Mouse (Mus musculus): ENCODE data around the gene Ifna5.

GRCm38 (mm10) chr4:88880101-88880500, 44.8 kb downstream of the Ifna5 start, which contains the start of gene Ifne:
- no peak for TF ChIP-seq CTCF (IDR thresholded peaks at IDR 0.05; ENCODE audit: insufficient read depth, low read depth, low read length)
- no peak for TF ChIP-seq POLR2A (IDR thresholded peaks at IDR 0.05; ENCODE audit: insufficient read depth, low read depth, low read length)
